Mouse (Mus musculus): ENCODE measurements around the gene Mup21. TPM values are rescaled to one million over a fixed set of nuclear protein-coding genes. Genes with fewer than 3 reads are reported as not detected.
"Not testable (repeated sequence)": the region's sequence is repeated elsewhere in the genome, so short reads cannot be mapped to it uniquely, and the experiment has no call there.

Gene Mup21
- not detected in 2 replicates for polyA plus RNA-seq (2015; fragmentation: Nextera tagmentation; extraction: Ambion mirVana)

GRCm38 (mm10) chr4:62150811-62151210, at the start of gene Mup21:
Mup21 (minus strand) TSS chr4:62150863.
- H3K4me1 ChIP-seq, result no peaks in the 10 kb centered on the region
- 72% methylated on average over 2 of the region's 2 CpGs for WGBS
- H3K4me2 ChIP-seq (replicated peaks), result no peak within 1 kb of the TSS
- H3K36me3 ChIP-seq, result no peaks in the 10 kb centered on the region
- no peak within 1 kb of the TSS for H3K27ac ChIP-seq
- no peak for ATAC-seq (ENCODE audit: low FRiP score, low read depth)
- H3K9ac ChIP-seq, result no peak within 1 kb of the TSS
- 0 out of 2 replicates have a peak, but pooled peaks cover 5% of the 10 kb centered on the region for H3K9me3 ChIP-seq
- H3K27me3 ChIP-seq, result no peaks in the 10 kb centered on the region
- no peak within 1 kb of the TSS for H3K4me3 ChIP-seq

DNA sequence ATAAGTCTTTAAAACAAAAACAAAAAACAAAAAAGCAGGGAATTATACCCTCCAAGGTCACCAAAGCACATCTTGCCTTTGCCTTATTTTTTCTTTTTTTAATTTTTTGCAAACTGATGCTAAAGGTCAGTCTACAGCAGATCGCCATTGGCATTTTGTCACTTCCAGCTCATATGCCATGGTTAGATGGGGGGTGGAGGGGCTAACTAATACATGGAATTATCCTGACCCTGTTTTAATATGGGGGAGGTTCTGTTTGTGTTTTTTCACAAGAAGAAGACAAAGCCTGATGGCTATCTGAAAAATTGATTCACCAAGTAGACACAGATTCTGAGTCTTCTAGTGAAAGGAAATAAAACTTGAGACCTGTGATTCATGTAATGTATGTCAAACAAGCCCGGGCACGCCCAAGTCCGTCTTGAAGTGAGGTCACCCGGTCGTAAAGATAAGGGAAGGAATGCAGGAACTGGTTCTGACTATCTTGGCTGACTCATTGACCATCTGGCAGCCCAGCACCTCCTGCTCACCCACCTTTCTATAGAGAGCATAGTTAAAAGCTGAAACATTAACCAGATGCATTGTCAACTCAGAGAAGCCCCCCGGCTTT, 49.4 kb upstream of the Mup21 start:
- peaks cover 92% of the 10 kb centered on the region for H3K36me3 ChIP-seq
- no peaks in the 10 kb centered on the region for H3K4me1 ChIP-seq
- H3K27me3 ChIP-seq, result no peaks in the 10 kb centered on the region
- H3K27ac ChIP-seq, result no peak overlapping the region
- H3K9me3 ChIP-seq, result peaks cover 38% of the 10 kb centered on the region
- no peak for ATAC-seq (ENCODE audit: low FRiP score, low read depth)
- WGBS, result 78% methylated on average over 7 of the region's 7 CpGs
- no peak overlapping the region for H3K4me2 ChIP-seq (replicated peaks)
- no peak overlapping the region for H3K4me3 ChIP-seq
- no peak overlapping the region for H3K9ac ChIP-seq

DNA sequence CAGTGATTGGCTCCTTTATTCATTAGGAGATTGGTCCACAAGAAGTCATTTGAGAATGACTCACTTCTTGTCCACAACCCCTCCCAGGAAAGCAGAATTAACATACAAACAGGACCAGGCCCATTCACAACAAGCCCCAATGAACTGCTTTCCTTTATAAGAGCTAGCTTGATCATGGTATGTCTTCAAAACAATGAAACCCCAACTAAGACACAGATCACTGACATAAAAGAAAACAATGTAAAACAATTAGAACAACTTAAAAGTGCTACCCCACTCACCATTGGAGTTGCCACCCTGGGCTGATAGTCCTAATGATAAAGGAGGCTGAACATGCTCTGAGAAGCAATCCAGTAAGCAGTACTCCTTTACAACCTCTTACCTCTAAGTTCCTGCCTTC, 38.1 kb upstream of the Mup21 start:
- H3K4me3 ChIP-seq, result no peak overlapping the region
- no peak for ATAC-seq (ENCODE audit: low FRiP score, low read depth)
- peaks cover 57% of the 10 kb centered on the region for H3K9me3 ChIP-seq
- no peaks in the 10 kb centered on the region for H3K4me1 ChIP-seq
- H3K36me3 ChIP-seq, result peaks cover 59% of the 10 kb centered on the region
- no peak overlapping the region for H3K27ac ChIP-seq
- no peak overlapping the region for H3K9ac ChIP-seq
- no peak overlapping the region for H3K4me2 ChIP-seq (replicated peaks)
- H3K27me3 ChIP-seq, result no peaks in the 10 kb centered on the region

DNA sequence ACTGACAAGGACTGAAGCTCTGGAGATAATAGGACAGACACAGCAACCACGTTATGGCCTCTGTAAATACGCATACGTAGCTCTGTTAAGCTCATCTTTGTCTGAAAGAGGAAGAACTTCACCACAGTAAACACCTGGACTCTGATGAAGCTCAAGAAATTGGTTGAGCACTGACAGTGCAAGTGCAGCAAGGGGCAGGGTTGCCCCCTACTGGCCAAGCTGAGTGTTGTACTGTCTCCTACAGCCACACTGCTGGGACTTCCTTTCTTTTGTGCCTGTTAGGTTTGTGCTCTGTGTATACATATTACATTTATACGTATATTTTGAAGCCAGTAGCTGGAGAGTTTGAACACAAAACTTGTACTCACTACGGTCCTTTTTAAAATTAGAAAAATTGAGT, 26.6 kb upstream of the Mup21 start:
- H3K4me2 ChIP-seq (replicated peaks), result no peak overlapping the region
- no peak for ATAC-seq (ENCODE audit: low FRiP score, low read depth)
- H3K27me3 ChIP-seq, result no peaks in the 10 kb centered on the region
- no peak overlapping the region for H3K4me3 ChIP-seq
- H3K4me1 ChIP-seq, result no peaks in the 10 kb centered on the region
- H3K9me3 ChIP-seq, result no peaks in the 10 kb centered on the region
- H3K36me3 ChIP-seq, result no peaks in the 10 kb centered on the region
- no peak overlapping the region for H3K9ac ChIP-seq
- H3K27ac ChIP-seq, result no peak overlapping the region
- WGBS, result 47% methylated on average over 5 of the region's 5 CpGs

- Histone ChIP-seq H3K4me1 (no peaks in the 10 kb centered on the region), H3K9ac (no peak overlapping the region), H3K4me3 (no peak overlapping the region), H3K27ac (no peak overlapping the region), H3K9me3 (no peaks in the 10 kb centered on the region), H3K27me3 (no peaks in the 10 kb centered on the region), H3K4me2 (replicated peaks) (no peak overlapping the region), H3K36me3 (no peaks in the 10 kb centered on the region)
- WGBS, result 84% methylated on average over 4 of the region's 4 CpGs
- no peak for ATAC-seq (ENCODE audit: low FRiP score, low read depth)
Measured at GRCm38 (mm10) chr4:62174471-62174870, 23.8 kb upstream of the Mup21 start.

GRCm38 (mm10) chr4:62167636-62168035, 17.0 kb upstream of the Mup21 start:
- H3K4me1 ChIP-seq; H3K4me2 ChIP-seq (replicated peaks); H3K9ac ChIP-seq; H3K36me3 ChIP-seq; H3K27me3 ChIP-seq; H3K4me3 ChIP-seq; ATAC-seq (ENCODE audit: low FRiP score, low read depth); H3K9me3 ChIP-seq; H3K27ac ChIP-seq: not testable (repeated sequence)
- 94% methylated on average over 13 of the region's 13 CpGs for WGBS

GRCm38 (mm10) chr4:62158401-62158800, 7.7 kb upstream of the Mup21 start:
- no peaks in the 10 kb centered on the region for H3K27me3 ChIP-seq
- H3K4me3 ChIP-seq, result no peak overlapping the region
- no peak overlapping the region for H3K4me2 ChIP-seq (replicated peaks)
- H3K36me3 ChIP-seq, result no peaks in the 10 kb centered on the region
- no peak overlapping the region for H3K27ac ChIP-seq
- 70% methylated on average over 1 of the region's 1 CpGs for WGBS
- ATAC-seq (ENCODE audit: low FRiP score, low read depth), result no peak
- no peaks in the 10 kb centered on the region for H3K4me1 ChIP-seq
- no peaks in the 10 kb centered on the region for H3K9me3 ChIP-seq
- H3K9ac ChIP-seq, result no peak overlapping the region

- Histone ChIP-seq H3K36me3 (no peaks in the 10 kb centered on the region), H3K9ac (no peak overlapping the region), H3K4me3 (no peak overlapping the region), H3K9me3 (peaks cover 31% of the 10 kb centered on the region), H3K27ac (no peak overlapping the region), H3K4me2 (replicated peaks) (no peak overlapping the region), H3K27me3 (no peaks in the 10 kb centered on the region), H3K4me1 (no peaks in the 10 kb centered on the region)
- ATAC-seq (ENCODE audit: low FRiP score, low read depth), result no peak
- WGBS, result 70% methylated on average over 7 of the region's 7 CpGs
Measured at GRCm38 (mm10) chr4:62133706-62134105, 17.0 kb downstream of the Mup21 start.

GRCm38 (mm10) chr4:62103366-62103765, 47.3 kb downstream of the Mup21 start:
- H3K9me3 ChIP-seq; H3K4me3 ChIP-seq; H3K4me2 ChIP-seq (replicated peaks); H3K9ac ChIP-seq; H3K27me3 ChIP-seq; ATAC-seq (ENCODE audit: low FRiP score, low read depth); H3K4me1 ChIP-seq; H3K27ac ChIP-seq; H3K36me3 ChIP-seq: not testable (repeated sequence)
- 64% methylated on average over 2 of the region's 2 CpGs for WGBS

Other genes with a start within 250 kb of the Mup21 start
- gene Mup20, start 96.7 kb downstream of the Mup21 start, polyA plus RNA-seq (2015; fragmentation: Nextera tagmentation; extraction: Ambion mirVana), result not detected in 2 replicates
- gene Mup3, start 63.5 kb downstream of the Mup21 start, polyA plus RNA-seq (2015; fragmentation: Nextera tagmentation; extraction: Ambion mirVana), result not detected in 2 replicates
- 14.1 and 14.8 TPM in 2 replicates for gene Zfp37, start 80.2 kb upstream of the Mup21 start, polyA plus RNA-seq (2015; fragmentation: Nextera tagmentation; extraction: Ambion mirVana)
- 17.7 and 19.0 TPM in 2 replicates for gene Slc31a2, start 111.7 kb upstream of the Mup21 start, polyA plus RNA-seq (2015; fragmentation: Nextera tagmentation; extraction: Ambion mirVana)
- 25.4 and 27.9 TPM in 2 replicates for gene Fkbp15, start 209.7 kb upstream of the Mup21 start, polyA plus RNA-seq (2015; fragmentation: Nextera tagmentation; extraction: Ambion mirVana)
- gene Slc31a1, start 209.9 kb upstream of the Mup21 start, polyA plus RNA-seq (2015; fragmentation: Nextera tagmentation; extraction: Ambion mirVana), result 42.5 and 45.7 TPM in 2 replicates